Mouse (Mus musculus): ENCODE measurements around the gene A930017K11Rik.

DNA sequence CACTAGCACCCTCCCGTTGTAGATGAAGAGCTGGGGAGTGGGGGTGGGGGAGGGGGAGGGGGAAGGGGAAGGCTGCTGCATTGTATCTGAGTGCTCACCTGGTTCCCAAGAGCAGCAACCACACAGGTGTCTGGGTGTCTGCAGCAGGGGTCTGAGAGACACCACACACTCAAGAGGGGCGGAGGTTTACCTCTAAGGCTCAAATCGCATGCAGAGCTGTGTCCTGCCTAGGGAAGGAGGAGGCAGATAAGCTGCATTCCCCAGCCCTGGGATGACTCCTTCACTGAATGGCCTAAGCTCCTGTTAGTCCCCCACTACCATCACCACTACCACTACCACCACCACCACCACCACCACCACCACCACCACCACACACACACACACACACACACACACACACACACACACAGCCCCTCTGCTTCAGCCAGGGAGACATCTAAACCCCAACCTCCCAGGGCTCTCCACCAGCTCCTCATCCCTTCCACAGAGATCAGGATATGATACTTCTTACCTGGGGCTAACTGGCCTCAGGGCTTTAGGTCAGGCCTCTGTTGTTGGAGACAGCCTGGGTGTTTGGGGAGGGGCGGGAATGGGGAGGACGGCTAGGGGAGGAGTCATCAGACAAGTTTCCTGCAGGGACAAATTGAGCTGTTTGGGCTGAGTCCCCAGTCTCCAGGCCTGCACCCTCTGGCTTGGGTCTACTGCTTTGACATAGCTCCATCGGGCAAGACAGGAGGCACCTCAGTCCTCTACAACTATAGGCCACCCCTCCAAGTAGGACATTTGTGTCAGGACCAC is 7.8 kb downstream of the A930017K11Rik start, which contains the start of the genes Pigq and Nhlrc4:
- TF ChIP-seq GATA1 (IDR thresholded peaks at IDR 0.05; ENCODE audit: borderline replicate concordance, low read length) (no peak), FLI1 (IDR thresholded peaks at IDR 0.05; ENCODE audit: low read length) (no peak)

Data from megakaryocyte, embryonic 14.5 days (primary cell).